ENCODE assay signal across 8 mouse cellular contexts in the genomic region with DNA sequence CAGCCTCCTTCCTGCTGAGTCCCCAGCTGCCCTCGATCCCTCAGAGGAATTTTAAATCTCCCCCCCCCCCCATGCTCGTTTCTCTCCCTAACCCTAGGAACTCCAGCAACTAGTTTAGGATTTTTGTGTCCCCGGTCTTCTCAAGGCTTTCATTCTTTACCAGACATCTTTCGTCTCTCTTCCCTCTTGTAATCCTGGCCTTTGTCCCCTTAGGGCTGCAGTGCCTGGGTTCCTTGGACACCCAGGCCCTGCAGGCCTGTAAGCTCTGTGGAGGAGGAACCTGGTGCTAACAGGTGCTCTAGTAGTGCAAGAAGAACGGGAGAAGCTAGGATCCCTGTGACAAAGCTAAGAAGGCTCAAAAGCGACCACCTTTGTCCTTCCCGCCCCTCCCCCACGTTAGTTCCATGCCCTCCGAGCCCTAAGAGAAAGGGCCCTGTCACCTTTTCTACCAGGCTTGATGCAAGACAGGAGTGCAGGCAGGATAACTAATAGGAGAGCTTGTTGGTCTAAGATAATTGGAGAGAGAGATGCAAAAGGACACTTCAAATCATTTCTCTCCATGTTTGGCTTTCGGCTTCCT. TPM values are rescaled to one million over a fixed set of nuclear protein-coding genes. Genes with fewer than 3 reads are reported as not detected.
DNase-seq lines count a peak whose midpoint lies in the region; ATAC-seq and TF ChIP-seq lines count a peak whose summit lies in the region.

No protein-coding gene starts in this region.

- H3K27ac ChIP-seq in lung, embryonic 14.5 days (ENCODE audit: low read depth) = peak overlapping the region; percentile 83; the same call in 1 of the 2 replicates
- peak overlapping the region; percentile 87 for H3K27ac ChIP-seq in embryonic fibroblast, embryonic 13.5 days (ENCODE audit: insufficient read depth, low read length)
- peak overlapping the region; percentile 81 for H3K27ac ChIP-seq in intestine, postnatal 0 days (ENCODE audit: low read depth, low read length)
- H3K27ac ChIP-seq in neural tube, embryonic 14.5 days (ENCODE audit: low read depth, low read length) = no peak overlapping the region

- no peaks in the 10 kb centered on the region for H3K27me3 ChIP-seq in lung, embryonic 14.5 days (ENCODE audit: insufficient read depth, low read length)
- no peaks in the 10 kb centered on the region for H3K27me3 ChIP-seq in intestine, postnatal 0 days (replicated peaks; ENCODE audit: control insufficient read depth, insufficient read depth, low read length)
- no peaks in the 10 kb centered on the region for H3K27me3 ChIP-seq in neural tube, embryonic 14.5 days (ENCODE audit: control insufficient read depth, insufficient read depth, low read length)

- DNase-seq in lung, embryonic 14.5 days = no peak
- DNase-seq in lung, adult 18-20 months = no peak
- no peak for DNase-seq in T-cell, adult 2 months (ENCODE audit: low spot score)
- DNase-seq in left cerebral cortex, postnatal 25 days (ENCODE audit: low spot score in 2 of 2) = no peak
- no peak for DNase-seq in gastrocnemius, postnatal 10 days

- peak overlapping the region; percentile 55 for H3K4me3 ChIP-seq in lung, embryonic 14.5 days (ENCODE audit: low read depth, low read length)
- peak overlapping the region; percentile 84 for H3K4me3 ChIP-seq in embryonic fibroblast, embryonic 13.5 days (ENCODE audit: insufficient read depth, low read length)
- H3K4me3 ChIP-seq in intestine, postnatal 0 days (ENCODE audit: low read depth, low read length) = peak overlapping the region; percentile 63
- H3K4me3 ChIP-seq in neural tube, embryonic 14.5 days (ENCODE audit: low read depth, low read length) = peak overlapping the region; percentile 38

- intact Hi-C loops in left cerebral cortex, postnatal 25 days (cut with DNase I) = loop anchor here (10.0 kb wide), 1 partner anchor 167 kb away; no protein-coding TSS in a partner anchor

- WGBS in lung, embryonic 14.5 days = 19% methylated on average over 10 of the region's 10 CpGs
- WGBS in intestine, postnatal 0 days = 15% methylated on average over 10 of the region's 10 CpGs
- 26% methylated on average over 10 of the region's 10 CpGs for WGBS in neural tube, embryonic 14.5 days

- no peaks in the 10 kb centered on the region for H3K36me3 ChIP-seq in lung, embryonic 14.5 days (ENCODE audit: insufficient read depth)
- H3K36me3 ChIP-seq in intestine, postnatal 0 days (ENCODE audit: control insufficient read depth, insufficient read depth) = no peaks in the 10 kb centered on the region
- H3K36me3 ChIP-seq in neural tube, embryonic 14.5 days (ENCODE audit: control insufficient read depth, insufficient read depth, low read length) = no peaks in the 10 kb centered on the region

- no peaks in the 10 kb centered on the region for H3K4me1 ChIP-seq in lung, embryonic 14.5 days (ENCODE audit: insufficient read depth)
- H3K4me1 ChIP-seq in embryonic fibroblast, embryonic 13.5 days (ENCODE audit: control insufficient read depth, insufficient read depth, low read length) = no peaks in the 10 kb centered on the region; the same call in 1 of the 2 replicates
- no peaks in the 10 kb centered on the region for H3K4me1 ChIP-seq in intestine, postnatal 0 days (replicated peaks; ENCODE audit: control insufficient read depth, insufficient read depth, low read length)
- no peaks in the 10 kb centered on the region for H3K4me1 ChIP-seq in neural tube, embryonic 14.5 days (ENCODE audit: control insufficient read depth, insufficient read depth, low read length)

- peak overlapping the region; percentile 69 for H3K9ac ChIP-seq in lung, embryonic 14.5 days
- H3K9ac ChIP-seq in intestine, postnatal 0 days (ENCODE audit: low read depth, low read length) = peak overlapping the region; percentile 57
- peak overlapping the region; percentile 58 for H3K9ac ChIP-seq in neural tube, embryonic 14.5 days (replicated peaks; ENCODE audit: low read depth, low read length)

- no peak; the same call in 1 of the 2 replicates for ATAC-seq in lung, embryonic 14.5 days (ENCODE audit: insufficient read depth)
- no peak for ATAC-seq in intestine, postnatal 0 days
- ATAC-seq in neural tube, embryonic 14.5 days (ENCODE audit: low read depth) = no peak

- no peak for TF ChIP-seq POLR2A in embryonic fibroblast, embryonic 13.5 days (IDR thresholded peaks at IDR 0.05; ENCODE audit: low read depth, low read length)

- no peak for TF ChIP-seq CTCF in lung, embryonic 14.5 days (IDR thresholded peaks at IDR 0.05; ENCODE audit: low read depth)
- no peak for TF ChIP-seq CTCF in embryonic fibroblast, embryonic 13.5 days (IDR thresholded peaks at IDR 0.05; ENCODE audit: borderline replicate concordance, insufficient read depth, low read length)
- no peak for TF ChIP-seq CTCF in intestine, postnatal 0 days (IDR thresholded peaks at IDR 0.05; ENCODE audit: low read depth)

- peak overlapping the region; percentile 68 for H3K4me2 ChIP-seq in lung, embryonic 14.5 days
- peak overlapping the region; percentile 66 for H3K4me2 ChIP-seq in intestine, postnatal 0 days (replicated peaks; ENCODE audit: low read depth)
- peak overlapping the region; percentile 30 for H3K4me2 ChIP-seq in neural tube, embryonic 14.5 days (ENCODE audit: low read depth, low read length)

- H3K9me3 ChIP-seq in lung, embryonic 14.5 days (ENCODE audit: low read depth, low read length) = no peaks in the 10 kb centered on the region
- H3K9me3 ChIP-seq in intestine, postnatal 0 days (ENCODE audit: control insufficient read depth) = no peaks in the 10 kb centered on the region
- no peaks in the 10 kb centered on the region for H3K9me3 ChIP-seq in neural tube, embryonic 14.5 days (ENCODE audit: control insufficient read depth, low read length)

RNA-seq across cellular contexts. Expression of a gene that starts 10.2 kb away (rescaled TPM):
- polyA plus RNA-seq in lung, embryonic 14.5 days (2014; fragmentation: Nextera tagmentation; extraction: Ambion mirVana) = 4.2 and 4.8 TPM in 2 replicates
- polyA plus RNA-seq in embryonic fibroblast, embryonic 13.5 days (2011; ENCODE audit: insufficient read length, low read depth, missing spikeins) = 37.7 and 45.0 TPM in 2 replicates
- 2.2 and 2.9 TPM in 2 replicates for polyA plus RNA-seq in intestine, postnatal 0 days (2015; fragmentation: Nextera tagmentation; extraction: Ambion mirVana)
- 11.9 and 12.9 TPM in 2 replicates for polyA plus RNA-seq in neural tube, embryonic 14.5 days (2014; fragmentation: Nextera tagmentation; extraction: Ambion mirVana)
- 100 to 1,000 TPM; 151 to 153 TPM for total RNA-seq in left cerebral cortex, postnatal 25 days (2021)
- total RNA-seq in gastrocnemius, postnatal 10 days (2021) = 1 to 10 TPM; 4.1 to 5.6 TPM

RNA-seq across cellular contexts. Expression of a gene that starts 48.1 kb away (rescaled TPM):
- polyA plus RNA-seq in lung, embryonic 14.5 days (2014; fragmentation: Nextera tagmentation; extraction: Ambion mirVana) = 0.20 and 0.30 TPM in 2 replicates
- polyA plus RNA-seq in embryonic fibroblast, embryonic 13.5 days (2011; ENCODE audit: insufficient read length, low read depth, missing spikeins) = 0.80 and 3.5 TPM in 2 replicates
- 7.2 and 7.7 TPM in 2 replicates for polyA plus RNA-seq in intestine, postnatal 0 days (2015; fragmentation: Nextera tagmentation; extraction: Ambion mirVana)
- 40.8 and 43.5 TPM in 2 replicates for polyA plus RNA-seq in neural tube, embryonic 14.5 days (2014; fragmentation: Nextera tagmentation; extraction: Ambion mirVana)
- 10 to 100 TPM in 1 of 2 experiments, 1 to 10 TPM in 1; 8.5 to 11.6 TPM for total RNA-seq in left cerebral cortex, postnatal 25 days (2021)
- total RNA-seq in gastrocnemius, postnatal 10 days (2021) = 1 to 10 TPM in 1 of 2 experiments, under 1 TPM in 1; 0.23 to 1.6 TPM
